ENCODE assay signal across 10 mouse cellular contexts in the genomic region with DNA sequence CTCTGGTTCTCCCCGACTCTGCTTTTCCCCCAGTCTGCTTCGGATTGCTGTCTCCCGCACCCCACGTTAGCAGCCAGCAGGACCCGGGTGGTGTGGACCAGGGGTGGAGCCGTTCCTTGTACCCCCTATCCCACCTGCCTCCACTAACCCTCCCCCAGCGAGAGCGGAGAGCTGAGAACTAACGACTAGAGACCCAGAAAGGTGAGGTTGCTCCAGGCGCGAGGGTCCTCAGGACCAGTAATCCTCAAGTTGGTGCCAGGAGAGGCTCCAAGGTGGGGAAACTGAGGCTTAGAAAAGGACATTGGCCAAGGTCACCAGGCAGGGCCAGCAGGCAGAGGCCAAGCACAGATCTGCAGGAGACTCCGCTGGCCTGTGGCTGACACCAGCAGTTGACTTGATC. TPM values are rescaled to one million over a fixed set of nuclear protein-coding genes. Genes with fewer than 3 reads are reported as not detected.
DNase-seq lines count a peak whose midpoint lies in the region; ATAC-seq lines count a peak whose summit lies in the region.
"Had no signal": no experiment of that assay in that cellular context is flagged by ENCODE, and none has a peak within 500 bp of the region (broad histone marks: within the 10 kb centered on the region; RNA-seq: fewer than 3 reads in every experiment).

No protein-coding gene starts in this region.

- DNase-seq in heart, postnatal 4 days = no peak
- peak; percentile 39 for DNase-seq in ZHBTc4 (ENCODE audit: low read depth, low spot score)
- DNase-seq in midbrain, embryonic 14.5 days = no peak
- no peak for DNase-seq in cerebellum, postnatal 14 days
- no peak for DNase-seq in cerebellum, adult 9-11 months
- DNase-seq in testis, postnatal 10 days (ENCODE audit: low spot score) = no peak

- H3K27me3 ChIP-seq in heart, embryonic 13.5 days (replicated peaks) = peaks cover 98% of the 10 kb centered on the region
- H3K27me3 ChIP-seq in hindbrain, embryonic 15.5 days = peaks cover 54% of the 10 kb centered on the region
- H3K27me3 ChIP-seq in midbrain, embryonic 14.5 days (ENCODE audit: control insufficient read depth, insufficient read depth, low read length) = peaks cover 59% of the 10 kb centered on the region

- WGBS in heart, embryonic 13.5 days = 2% methylated on average over 11 of the region's 12 CpGs
- under 1% methylated on average over 12 of the region's 12 CpGs for WGBS in hindbrain, embryonic 15.5 days
- under 1% methylated on average over 12 of the region's 12 CpGs for WGBS in midbrain, embryonic 14.5 days

- H3K9ac ChIP-seq in heart, embryonic 13.5 days = no peak overlapping the region
- peak overlapping the region; percentile 56 for H3K9ac ChIP-seq in hindbrain, embryonic 15.5 days
- peak overlapping the region; percentile 63 for H3K9ac ChIP-seq in midbrain, embryonic 14.5 days (replicated peaks; ENCODE audit: low read length)

- peak overlapping the region; percentile 89 for H3K4me2 ChIP-seq in heart, embryonic 13.5 days
- peak overlapping the region; percentile 100 for H3K4me2 ChIP-seq in hindbrain, embryonic 15.5 days
- peak overlapping the region; percentile 99 for H3K4me2 ChIP-seq in midbrain, embryonic 14.5 days (ENCODE audit: low read length)

- ATAC-seq in heart, embryonic 13.5 days (ENCODE audit: extremely low read depth, insufficient number of reproducible peaks, low FRiP score, low TSS enrichment) = no peak
- no peak for ATAC-seq in hindbrain, embryonic 15.5 days (ENCODE audit: low FRiP score, low read depth)
- ATAC-seq in midbrain, embryonic 14.5 days (ENCODE audit: low FRiP score, low TSS enrichment) = 0 out of 2 replicates have a peak, but pooled peaks have one; percentile 9

- H3K27ac ChIP-seq in heart, embryonic 13.5 days (replicated peaks) = no peak overlapping the region
- no peak overlapping the region for H3K27ac ChIP-seq in hindbrain, embryonic 15.5 days (replicated peaks)
- H3K27ac ChIP-seq in midbrain, embryonic 14.5 days (replicated peaks; ENCODE audit: low read depth, low read length) = no peak overlapping the region

- no peaks in the 10 kb centered on the region for H3K36me3 ChIP-seq in heart, embryonic 13.5 days
- H3K36me3 ChIP-seq in hindbrain, embryonic 15.5 days = no peaks in the 10 kb centered on the region
- no peaks in the 10 kb centered on the region for H3K36me3 ChIP-seq in midbrain, embryonic 14.5 days (ENCODE audit: control insufficient read depth, insufficient read depth, low read length)

- H3K4me1 ChIP-seq in heart, embryonic 13.5 days = peaks cover 15% of the 10 kb centered on the region
- H3K4me1 ChIP-seq in hindbrain, embryonic 15.5 days (replicated peaks) = peaks cover 32% of the 10 kb centered on the region
- H3K4me1 ChIP-seq in midbrain, embryonic 14.5 days (ENCODE audit: control insufficient read depth, insufficient read depth, low read length) = peaks cover 9% of the 10 kb centered on the region

- no peaks in the 10 kb centered on the region for H3K9me3 ChIP-seq in heart, embryonic 13.5 days
- no peaks in the 10 kb centered on the region for H3K9me3 ChIP-seq in hindbrain, embryonic 15.5 days
- no peaks in the 10 kb centered on the region for H3K9me3 ChIP-seq in midbrain, embryonic 14.5 days (ENCODE audit: control insufficient read depth, low read length)

- peak overlapping the region; percentile 59 for H3K4me3 ChIP-seq in heart, embryonic 13.5 days
- H3K4me3 ChIP-seq in hindbrain, embryonic 15.5 days = peak overlapping the region; percentile 61
- peak overlapping the region; percentile 56 for H3K4me3 ChIP-seq in midbrain, embryonic 14.5 days (replicated peaks; ENCODE audit: low read depth, low read length)

RNA-seq across cellular contexts. Expression of gene Cabp7, which starts 0.7 kb away (rescaled TPM):
- polyA plus RNA-seq in heart, embryonic 13.5 days (2015; fragmentation: Nextera tagmentation; extraction: Ambion mirVana) = 0.09 TPM in 1 of 2 replicates, not detected in the other
- not detected for total RNA-seq in heart, postnatal 4 days (2021)
- polyA plus RNA-seq in hindbrain, embryonic 15.5 days (2015; fragmentation: Nextera tagmentation; extraction: Ambion mirVana) = 2.3 and 2.7 TPM in 2 replicates
- polyA plus RNA-seq in midbrain, embryonic 14.5 days (2014; fragmentation: Nextera tagmentation; extraction: Ambion mirVana) = 1.3 and 2.7 TPM in 2 replicates
- total RNA-seq: liver, adult 2 months had no signal
- polyA plus RNA-seq: liver, adult 2 months; spleen, adult 2 months had no signal

RNA-seq across cellular contexts. Expression of gene Zmat5, which starts 42.8 kb away (rescaled TPM):
- polyA plus RNA-seq in heart, embryonic 13.5 days (2015; fragmentation: Nextera tagmentation; extraction: Ambion mirVana) = 51.2 and 57.4 TPM in 2 replicates
- 10 to 100 TPM; 22.1 to 23.4 TPM for total RNA-seq in heart, postnatal 4 days (2021)
- polyA plus RNA-seq in hindbrain, embryonic 15.5 days (2015; fragmentation: Nextera tagmentation; extraction: Ambion mirVana) = 62.2 and 63.8 TPM in 2 replicates
- 60.0 and 63.6 TPM in 2 replicates for polyA plus RNA-seq in midbrain, embryonic 14.5 days (2014; fragmentation: Nextera tagmentation; extraction: Ambion mirVana)

RNA-seq across cellular contexts. Expression of gene Uqcr10, which starts 43.1 kb away (rescaled TPM):
- polyA plus RNA-seq in heart, embryonic 13.5 days (2015; fragmentation: Nextera tagmentation; extraction: Ambion mirVana) = 1,777 and 1,970 TPM in 2 replicates
- 1,000 to 10,000 TPM; 1,138 to 1,323 TPM for total RNA-seq in heart, postnatal 4 days (2021)
- polyA plus RNA-seq in hindbrain, embryonic 15.5 days (2015; fragmentation: Nextera tagmentation; extraction: Ambion mirVana) = 678 and 743 TPM in 2 replicates
- polyA plus RNA-seq in midbrain, embryonic 14.5 days (2014; fragmentation: Nextera tagmentation; extraction: Ambion mirVana) = 495 and 649 TPM in 2 replicates
